In genomic region chr14:20793758-20794531, GRCm38 (mm10) we compare ENCODE assay signal across 8 mouse cellular contexts. TPM values are rescaled to one million over a fixed set of nuclear protein-coding genes. Genes with fewer than 3 reads are reported as not detected.
DNase-seq lines count a peak whose midpoint lies in the region; ATAC-seq and TF ChIP-seq lines count a peak whose summit lies in the region.

Gene Camk2g (minus strand): TSS chr14:20794088.

- peak; percentile 74 for DNase-seq in layer of hippocampus, adult 11-12 months (ENCODE audit: low spot score)
- DNase-seq in layer of hippocampus, adult 9-10 months (ENCODE audit: low spot score) = no peak
- peak; percentile 84 for DNase-seq in embryo, embryonic 10.5 days (ENCODE audit: low spot score)
- no peak for DNase-seq in gonadal fat pad, adult 2 months (ENCODE audit: low read depth)
- DNase-seq in limb, embryonic 14.5 days (ENCODE audit: low spot score) = peak; percentile 87
- peak; percentile 68 to 82 for DNase-seq in spleen, adult 2 months (ENCODE audit: low read depth in 1 of 2, low spot score in 2 of 2)

- under 1% methylated on average over 35 of the region's 76 CpGs for WGBS in intestine, postnatal 0 days
- WGBS in limb, embryonic 14.5 days = 0% methylated on average over 39 of the region's 76 CpGs
- WGBS in midbrain, embryonic 16.5 days = under 1% methylated on average over 34 of the region's 76 CpGs
- under 1% methylated on average over 49 of the region's 76 CpGs for WGBS in spleen, adult 2 months

- H3K27me3 ChIP-seq in intestine, postnatal 0 days (replicated peaks; ENCODE audit: control insufficient read depth, insufficient read depth, low read length) = no peaks in the 10 kb centered on the region
- H3K27me3 ChIP-seq in limb, embryonic 14.5 days (ENCODE audit: control insufficient read depth, insufficient read depth, low read length) = no peaks in the 10 kb centered on the region
- H3K27me3 ChIP-seq in midbrain, embryonic 16.5 days (ENCODE audit: control insufficient read depth, insufficient read depth, low read depth, low read length) = no peaks in the 10 kb centered on the region
- no peaks in the 10 kb centered on the region for H3K27me3 ChIP-seq in spleen, adult 2 months (ENCODE audit: control insufficient read depth, insufficient read depth, low read length)

- H3K9me3 ChIP-seq in intestine, postnatal 0 days (ENCODE audit: control insufficient read depth) = no peaks in the 10 kb centered on the region
- H3K9me3 ChIP-seq in limb, embryonic 14.5 days (ENCODE audit: control insufficient read depth, low read length) = no peaks in the 10 kb centered on the region
- H3K9me3 ChIP-seq in midbrain, embryonic 16.5 days (replicated peaks; ENCODE audit: control insufficient read depth, low read length, poor library complexity, severe bottlenecking) = no peaks in the 10 kb centered on the region

- H3K9ac ChIP-seq in intestine, postnatal 0 days (ENCODE audit: low read depth, low read length) = peak within 1 kb of the TSS; percentile 85
- peak within 1 kb of the TSS; percentile 78 for H3K9ac ChIP-seq in limb, embryonic 14.5 days (ENCODE audit: low read depth, low read length, severe bottlenecking)
- H3K9ac ChIP-seq in midbrain, embryonic 16.5 days (ENCODE audit: low read depth, low read length) = peak within 1 kb of the TSS; percentile 78

- TF ChIP-seq CTCF in intestine, postnatal 0 days (IDR thresholded peaks at IDR 0.05; ENCODE audit: low read depth) = peak; percentile 32
- no peak for TF ChIP-seq CTCF in spleen, adult 2 months (IDR thresholded peaks at IDR 0.05; ENCODE audit: extremely low read depth, insufficient read depth, insufficient read length, insufficient replicate concordance)

- TF ChIP-seq POLR2A in limb, embryonic 14.5 days (IDR thresholded peaks at IDR 0.05; ENCODE audit: borderline replicate concordance, extremely low read depth, insufficient read depth, insufficient read length) = no peak
- 0 out of 2 replicates have a peak, but pooled peaks have one; percentile 2 for TF ChIP-seq POLR2A in spleen, adult 2 months (IDR thresholded peaks at IDR 0.05; ENCODE audit: low read depth, low read length)

- H3K4me1 ChIP-seq in intestine, postnatal 0 days (replicated peaks; ENCODE audit: control insufficient read depth, insufficient read depth, low read length) = no peaks in the 10 kb centered on the region
- peaks cover 23% of the 10 kb centered on the region for H3K4me1 ChIP-seq in limb, embryonic 14.5 days (ENCODE audit: control insufficient read depth, insufficient read depth, low read length)
- H3K4me1 ChIP-seq in midbrain, embryonic 16.5 days (ENCODE audit: control insufficient read depth, insufficient read depth, low read length) = peaks cover 24% of the 10 kb centered on the region
- peaks cover 23% of the 10 kb centered on the region for H3K4me1 ChIP-seq in spleen, adult 2 months (ENCODE audit: control insufficient read depth, insufficient read depth, insufficient read length)

- H3K4me3 ChIP-seq in intestine, postnatal 0 days (ENCODE audit: low read depth, low read length) = peak within 1 kb of the TSS; percentile 87
- peak within 1 kb of the TSS; percentile 81 for H3K4me3 ChIP-seq in limb, embryonic 14.5 days (replicated peaks; ENCODE audit: low read length)
- peak within 1 kb of the TSS; percentile 87 for H3K4me3 ChIP-seq in midbrain, embryonic 16.5 days (ENCODE audit: low read depth, low read length)
- peak within 1 kb of the TSS; percentile 98 for H3K4me3 ChIP-seq in spleen, adult 2 months (ENCODE audit: extremely low read depth, insufficient read depth, insufficient read length)

- ATAC-seq in intestine, postnatal 0 days = peak; percentile 94
- peak; percentile 93 for ATAC-seq in limb, embryonic 14.5 days (ENCODE audit: low FRiP score, low read depth)
- peak; percentile 90 for ATAC-seq in midbrain, embryonic 16.5 days

- peak within 1 kb of the TSS; percentile 77 for H3K27ac ChIP-seq in intestine, postnatal 0 days (ENCODE audit: low read depth, low read length)
- H3K27ac ChIP-seq in limb, embryonic 14.5 days (replicated peaks; ENCODE audit: low read depth, low read length) = peak within 1 kb of the TSS; percentile 65
- peak within 1 kb of the TSS; percentile 82 for H3K27ac ChIP-seq in midbrain, embryonic 16.5 days (ENCODE audit: low read length)
- H3K27ac ChIP-seq in spleen, adult 2 months (ENCODE audit: insufficient read depth, low read length) = peak within 1 kb of the TSS; percentile 63

- peaks cover 21% of the 10 kb centered on the region; the same call in 1 of the 2 replicates for H3K36me3 ChIP-seq in intestine, postnatal 0 days (ENCODE audit: control insufficient read depth, insufficient read depth)
- H3K36me3 ChIP-seq in limb, embryonic 14.5 days (ENCODE audit: control insufficient read depth, insufficient read depth, low read length) = peaks cover 27% of the 10 kb centered on the region
- peaks cover 3% of the 10 kb centered on the region; the same call in 1 of the 2 replicates for H3K36me3 ChIP-seq in midbrain, embryonic 16.5 days (ENCODE audit: control insufficient read depth, insufficient read depth, low read length)
- no peaks in the 10 kb centered on the region for H3K36me3 ChIP-seq in spleen, adult 2 months (ENCODE audit: control insufficient read depth, insufficient read depth, low read length)

- peak within 1 kb of the TSS; percentile 90 for H3K4me2 ChIP-seq in intestine, postnatal 0 days (replicated peaks; ENCODE audit: low read depth)
- peak within 1 kb of the TSS; percentile 91 for H3K4me2 ChIP-seq in limb, embryonic 14.5 days (replicated peaks; ENCODE audit: low read depth, low read length, severe bottlenecking)
- H3K4me2 ChIP-seq in midbrain, embryonic 16.5 days (ENCODE audit: low read length) = peak within 1 kb of the TSS; percentile 58

RNA-seq across cellular contexts. Expression of gene Camk2g, which starts in this region (rescaled TPM):
- 38.5 and 43.3 TPM in 2 replicates for polyA plus RNA-seq in gonadal fat pad, adult 2 months (2012; rRNA removed)
- 27.6 and 37.7 TPM in 2 replicates for polyA plus RNA-seq in intestine, postnatal 0 days (2015; fragmentation: Nextera tagmentation; extraction: Ambion mirVana)
- 58.2 and 58.4 TPM in 2 replicates for polyA plus RNA-seq in limb, embryonic 14.5 days (2012; rRNA removed)
- polyA plus RNA-seq in limb, embryonic 14.5 days (2014; fragmentation: Nextera tagmentation; extraction: Ambion mirVana) = 58.0 and 60.5 TPM in 2 replicates
- polyA plus RNA-seq in midbrain, embryonic 16.5 days (2015; fragmentation: Nextera tagmentation; extraction: Ambion mirVana) = 149 and 180 TPM in 2 replicates
- 15.7 and 15.8 TPM in 2 replicates for polyA plus RNA-seq in spleen, adult 2 months (2012; rRNA removed)

Comparison
In these comparisons a context has a peak if more than half of its experiments do, and no peak if none do; other contexts are left out.
1. DNase-seq: peak in layer of hippocampus, adult 11-12 months (single experiment), embryo, embryonic 10.5 days (single experiment), limb, embryonic 14.5 days (single experiment) and spleen, adult 2 months (2 of 2); none in layer of hippocampus, adult 9-10 months (single experiment) and gonadal fat pad, adult 2 months (single experiment).
2. Peak in every context shown above with its lines, with median percentiles within 50 percentile points of each other: ATAC-seq, H3K27ac ChIP-seq, H3K4me2 ChIP-seq, H3K4me3 ChIP-seq and H3K9ac ChIP-seq.